Mouse (Mus musculus) lung, postnatal 14 days (tissue): ENCODE results near the gene Ttll13.
A peak's percentile ranks its signal among the peaks of the same experiment; 100 is the strongest.

Experiments
- DNase-seq: peaks from one replicate; pipeline ENCODE4 v3.0.0; 2021

Ttll13 gene

DNA sequence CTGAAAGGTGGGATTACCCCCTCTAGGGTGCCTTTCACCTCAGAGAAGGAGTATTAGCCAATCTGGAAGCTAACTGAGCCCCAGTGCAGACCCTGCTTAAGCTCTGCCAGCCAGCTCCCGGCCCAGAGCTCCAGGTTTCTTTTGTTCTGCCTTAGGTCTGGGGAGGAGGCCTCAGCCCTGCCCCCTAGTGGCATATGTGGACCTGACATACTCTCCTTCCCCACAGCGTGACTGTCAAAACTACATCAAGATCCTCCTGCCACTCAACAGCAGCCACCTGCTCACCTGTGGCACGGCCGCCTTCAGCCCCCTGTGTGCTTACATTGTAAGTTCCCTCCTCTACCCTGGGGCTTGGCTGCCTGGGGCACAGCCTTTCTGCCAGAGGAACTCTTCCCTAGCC lies 30.8 kb upstream of the Ttll13 start:
- peak; percentile 87 for DNase-seq

- DNase-seq = peak; percentile 53
Measured at GRCm38 (mm10) chr7:80216566-80216965, 29.6 kb upstream of the Ttll13 start.

GRCm38 (mm10) chr7:80218666-80219065 lies 27.5 kb upstream of the Ttll13 start:
- no peak for DNase-seq

DNA sequence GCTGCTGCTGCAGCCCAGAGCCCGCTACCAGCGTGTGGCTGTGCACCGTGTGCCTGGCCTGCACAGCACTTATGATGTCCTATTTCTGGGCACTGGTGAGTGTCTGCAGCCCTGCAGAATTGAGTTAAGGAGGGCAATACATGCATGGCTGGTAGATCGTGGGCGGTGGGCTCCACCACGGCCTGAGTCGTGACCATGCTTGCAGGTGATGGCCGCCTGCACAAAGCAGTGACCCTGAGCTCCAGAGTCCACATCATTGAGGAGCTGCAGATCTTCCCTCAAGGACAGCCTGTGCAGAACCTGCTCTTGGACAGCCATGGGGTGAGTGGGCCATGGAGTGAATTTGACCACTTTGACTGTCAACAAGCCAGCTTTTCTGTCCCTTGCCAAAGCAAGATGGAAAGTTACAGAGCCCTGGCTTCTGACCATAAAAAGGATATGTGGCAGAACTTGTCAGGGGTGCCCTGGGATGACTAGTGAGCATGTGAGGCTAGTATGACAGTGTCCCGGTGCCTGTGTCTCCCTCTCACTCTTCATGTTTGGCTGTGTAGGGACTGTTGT lies 25.9 kb upstream of the Ttll13 start:
- DNase-seq = no peak

GRCm38 (mm10) chr7:80221179-80221750 lies 24.9 kb upstream of the Ttll13 start:
- DNase-seq = no peak

GRCm38 (mm10) chr7:80227065-80227464 lies 19.1 kb upstream of the Ttll13 start:
- no peak for DNase-seq

- no peak for DNase-seq
Measured at GRCm38 (mm10) chr7:80230196-80230595, 16.0 kb upstream of the Ttll13 start.

- peak; percentile 39 for DNase-seq
Measured at GRCm38 (mm10) chr7:80231971-80232488, 14.1 kb upstream of the Ttll13 start.

DNA sequence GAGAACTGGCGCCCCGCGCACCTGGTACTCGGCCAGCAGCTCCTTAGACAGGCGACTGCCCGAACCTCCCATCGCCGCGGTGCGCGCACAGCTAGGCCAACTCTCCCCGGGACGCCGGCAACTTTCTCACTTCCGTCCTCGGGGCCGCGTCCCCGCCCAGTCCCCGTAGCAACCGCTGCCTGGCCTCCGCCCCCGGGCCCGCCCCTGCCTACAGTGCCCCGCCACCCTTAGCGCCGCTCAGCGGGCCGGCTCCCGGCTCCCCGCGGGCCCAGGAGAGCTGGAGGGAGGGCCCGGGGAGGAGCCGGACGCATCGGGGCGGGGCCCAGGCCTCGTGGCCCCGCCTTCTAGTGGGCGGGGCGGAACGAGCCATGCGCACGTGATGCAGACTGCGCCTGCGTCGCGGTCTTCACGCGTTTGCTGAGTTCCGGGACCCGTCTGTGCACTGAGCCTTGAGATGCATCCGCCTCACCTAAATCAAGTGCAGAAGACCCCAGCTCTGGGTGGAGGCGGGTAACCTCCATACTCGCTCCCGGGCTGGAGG lies 13.6 kb upstream of the Ttll13 start, which contains the start of the genes Cib1 and Gdpgp1:
Cib1 (minus strand) TSS at position 325 of the 541 bp plus-strand sequence.
Gdpgp1 (plus strand) TSS at position 377 of the 541 bp plus-strand sequence.
- peak; percentile 97 for DNase-seq

DNA sequence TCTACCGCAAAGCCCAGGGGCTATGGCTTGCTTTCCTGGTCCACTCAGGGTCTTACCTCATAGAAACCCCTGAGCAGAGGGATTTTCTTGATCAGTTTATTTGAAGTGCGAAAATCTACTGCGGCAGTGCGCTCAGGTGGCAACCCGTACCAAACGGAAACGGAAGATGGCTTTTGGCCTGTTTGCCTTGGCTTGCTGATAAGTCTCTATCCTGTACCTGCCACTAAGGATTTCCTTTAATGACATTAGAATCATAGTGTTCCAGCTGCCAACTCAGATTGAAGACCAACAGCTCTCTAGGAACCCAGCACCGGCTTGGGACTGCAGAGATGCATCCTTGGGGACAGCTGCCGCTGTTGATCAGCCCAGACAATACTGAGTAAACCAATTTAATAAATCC lies 12.4 kb upstream of the Ttll13 start:
- no peak for DNase-seq

DNA sequence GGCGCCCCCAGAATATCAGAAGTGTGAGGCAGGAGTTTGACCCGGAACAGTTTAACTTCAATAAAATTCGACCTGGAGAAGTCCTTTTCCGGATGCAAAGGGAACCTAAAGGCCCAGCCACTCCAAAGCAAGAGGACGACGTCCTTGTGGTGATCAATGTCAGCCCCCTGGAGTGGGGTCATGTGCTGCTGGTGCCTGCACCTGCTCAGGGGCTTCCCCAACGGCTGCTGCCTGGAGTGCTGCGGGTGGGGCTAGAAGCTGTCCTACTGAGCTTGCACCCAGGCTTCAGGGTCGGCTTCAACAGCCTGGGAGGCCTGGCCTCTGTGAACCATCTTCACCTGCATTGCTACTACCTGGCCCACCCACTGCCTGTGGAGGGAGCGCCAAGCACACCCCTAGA lies 7.6 kb upstream of the Ttll13 start:
- DNase-seq = no peak

DNA sequence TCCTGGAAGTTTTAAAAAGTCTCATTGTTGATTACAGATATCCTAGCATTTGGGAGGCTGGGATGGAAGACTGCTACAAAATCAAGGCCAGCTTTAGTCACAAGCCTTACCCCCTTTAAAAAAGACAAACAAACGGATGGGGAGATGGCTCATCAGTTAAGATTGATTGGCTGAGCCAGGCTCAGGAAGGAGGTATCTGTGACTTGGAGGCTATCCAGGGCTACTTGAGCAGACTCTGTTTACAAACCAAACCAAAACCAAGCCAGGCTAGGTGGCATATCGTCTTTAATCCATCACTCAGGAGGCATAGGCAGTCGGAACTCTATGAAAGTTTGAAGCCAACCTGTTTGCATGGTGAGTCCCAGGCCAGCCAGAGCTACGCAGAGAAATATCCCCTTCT lies 4.5 kb upstream of the Ttll13 start:
- no peak for DNase-seq

- DNase-seq = no peak
Measured at GRCm38 (mm10) chr7:80244851-80245250, 1.3 kb upstream of the Ttll13 start.

DNA sequence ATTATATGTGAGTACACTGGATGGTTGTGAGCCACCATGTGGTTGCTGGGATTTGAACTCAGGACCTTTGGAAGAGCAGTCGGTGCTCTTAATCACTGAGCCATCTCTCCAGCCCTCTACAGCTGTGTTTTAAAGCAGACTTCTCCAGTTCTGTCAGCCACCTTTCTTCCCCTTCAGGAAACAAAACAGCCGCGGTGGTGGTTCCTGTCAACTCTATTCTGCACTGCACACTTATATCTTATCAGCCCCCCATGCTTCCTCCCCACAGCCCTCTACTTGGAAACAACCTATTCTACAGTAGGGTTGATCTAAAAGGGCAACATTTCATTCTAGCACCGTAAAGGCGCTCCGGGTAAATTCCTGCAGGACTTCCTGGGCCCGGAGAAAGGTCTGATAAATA lies 683 bp downstream of the Ttll13 start:
- DNase-seq = no peak

- no peak for DNase-seq
Measured at GRCm38 (mm10) chr7:80252437-80252836, 6.3 kb downstream of the Ttll13 start.

DNA sequence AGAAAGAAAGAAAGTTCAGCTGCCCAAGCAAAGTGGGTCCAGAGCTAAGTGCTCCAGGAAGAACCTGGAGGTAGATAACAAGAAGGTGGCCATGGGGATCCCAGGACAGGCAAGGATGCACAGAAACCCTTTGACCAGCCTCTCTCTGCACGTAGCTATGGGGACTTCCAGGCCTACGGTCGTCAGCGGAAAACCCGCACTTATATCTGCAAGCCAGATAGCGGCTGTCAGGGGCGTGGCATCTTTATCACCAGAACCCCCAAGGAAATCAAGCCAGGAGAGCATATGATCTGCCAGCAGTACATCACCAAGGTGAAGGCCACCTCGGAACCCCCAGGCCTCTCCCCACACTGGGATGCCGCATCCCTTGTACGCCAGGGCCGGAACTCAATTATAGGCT lies 6.7 kb downstream of the Ttll13 start:
- no peak for DNase-seq

- no peak for DNase-seq
Measured at GRCm38 (mm10) chr7:80255981-80256380, 9.8 kb downstream of the Ttll13 start.

DNA sequence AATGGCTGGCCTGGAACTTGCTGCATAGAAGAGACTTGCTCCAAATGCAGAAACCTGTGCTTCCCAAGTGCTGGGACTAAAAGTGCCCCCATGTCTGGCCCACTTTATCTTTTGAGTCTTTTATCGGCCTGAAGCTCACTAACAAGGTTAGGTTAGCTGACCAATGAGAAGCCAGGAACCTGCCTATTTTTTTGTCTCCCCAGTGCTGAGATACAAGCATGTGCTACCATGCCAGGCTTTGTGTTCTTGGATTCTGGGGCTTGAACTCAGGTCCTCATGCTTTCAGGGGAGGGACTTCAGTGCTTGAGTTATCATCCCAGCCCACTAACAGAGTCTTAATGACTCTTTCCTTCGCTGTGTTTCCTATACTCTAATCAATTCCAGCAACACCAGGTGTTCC lies 11.5 kb downstream of the Ttll13 start:
- DNase-seq = no peak

DNA sequence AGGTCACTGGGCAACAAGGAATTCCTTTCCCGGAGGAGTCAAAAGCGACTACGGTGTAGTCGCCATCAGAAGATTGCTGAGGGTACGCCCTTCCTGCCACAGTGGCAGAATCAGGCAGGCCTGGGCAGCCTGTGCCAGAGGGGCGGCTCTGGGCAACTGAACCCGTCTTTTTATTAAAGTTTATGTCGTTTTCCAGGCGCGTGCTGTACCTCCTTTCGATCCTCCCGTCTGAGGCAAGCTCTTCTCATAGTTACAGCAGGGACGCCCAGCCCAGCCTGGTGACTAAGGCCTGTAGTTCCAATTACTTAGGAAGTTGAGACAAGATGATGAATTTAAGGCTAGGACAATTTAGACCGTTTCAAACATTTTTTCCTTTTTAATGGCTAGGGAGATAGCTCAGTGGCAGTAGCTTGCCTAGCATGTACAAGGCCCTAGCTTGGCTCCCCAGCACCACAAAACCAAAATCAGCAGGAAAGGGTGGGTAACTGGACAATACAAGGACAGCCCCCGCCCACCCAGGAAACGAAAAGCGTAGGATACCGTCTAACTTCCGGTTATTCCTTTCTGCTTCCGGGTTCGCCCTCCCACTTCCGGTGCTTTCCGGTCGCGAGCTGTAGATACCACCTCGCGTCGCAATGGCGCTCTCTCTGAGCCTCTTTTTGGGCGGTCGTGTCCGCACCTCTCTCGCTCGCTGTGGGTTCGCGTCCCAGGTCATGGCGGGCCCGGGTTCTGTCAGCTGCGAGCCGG lies 14.6 kb downstream of the Ttll13 start, which contains the start of gene Ngrn:
Ngrn (plus strand) TSS at position 591 of the 747 bp plus-strand sequence.
- DNase-seq = peak; percentile 87

DNA sequence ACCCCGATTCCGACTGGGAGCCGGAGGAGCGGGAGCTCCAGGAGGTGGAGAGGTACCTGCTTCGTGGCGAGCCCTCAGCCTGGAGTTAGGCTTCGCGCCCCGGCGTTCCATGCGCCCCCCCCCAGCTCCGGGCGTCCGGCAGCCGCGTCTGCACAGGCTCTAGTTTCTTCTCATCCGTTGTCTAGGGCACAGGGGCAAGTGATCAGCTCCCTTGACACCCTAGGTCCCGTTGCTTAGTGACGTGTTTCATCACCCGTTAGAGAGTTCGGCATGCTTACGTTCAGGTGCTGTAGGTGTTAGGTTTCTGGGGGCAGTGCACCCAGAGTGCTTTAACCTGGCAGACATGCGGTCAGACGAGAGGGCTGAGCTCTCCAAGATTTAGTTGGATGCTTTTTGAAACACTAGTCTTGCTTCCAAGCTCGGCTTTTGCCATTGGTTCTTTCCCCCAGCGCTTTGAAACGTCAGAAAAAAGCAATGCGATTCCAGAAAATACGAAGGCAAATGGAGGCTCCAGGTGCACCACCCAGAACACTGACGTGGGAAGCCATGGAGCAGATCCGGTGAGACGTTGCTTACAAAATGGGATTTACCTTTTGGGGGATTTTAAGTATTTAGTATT lies 15.3 kb downstream of the Ttll13 start:
- no peak for DNase-seq

GRCm38 (mm10) chr7:80264606-80265005 lies 18.4 kb downstream of the Ttll13 start:
- DNase-seq = no peak

- no peak for DNase-seq
Measured at GRCm38 (mm10) chr7:80267764-80268163, 21.6 kb downstream of the Ttll13 start.
